Mouse (Mus musculus) heart, postnatal 0 days (tissue): ENCODE measurements around the gene Krtap4-1.
"Not testable (repeated sequence)": the region's sequence is repeated elsewhere in the genome, so short reads cannot be mapped to it uniquely, and the experiment has no call there.

Source experiments
- CTCF ChIP-seq: IDR thresholded peaks from 2 replicates; pipeline ENCODE4 v1.5.1; 2016; ENCODE audit warnings: antibody characterized with exemption, control low read depth, low read depth
- EP300 ChIP-seq: IDR thresholded peaks from 2 replicates; pipeline ENCODE4 v1.6.1; 2016; ENCODE audit warnings: antibody characterized with exemption, low read depth

DNA sequence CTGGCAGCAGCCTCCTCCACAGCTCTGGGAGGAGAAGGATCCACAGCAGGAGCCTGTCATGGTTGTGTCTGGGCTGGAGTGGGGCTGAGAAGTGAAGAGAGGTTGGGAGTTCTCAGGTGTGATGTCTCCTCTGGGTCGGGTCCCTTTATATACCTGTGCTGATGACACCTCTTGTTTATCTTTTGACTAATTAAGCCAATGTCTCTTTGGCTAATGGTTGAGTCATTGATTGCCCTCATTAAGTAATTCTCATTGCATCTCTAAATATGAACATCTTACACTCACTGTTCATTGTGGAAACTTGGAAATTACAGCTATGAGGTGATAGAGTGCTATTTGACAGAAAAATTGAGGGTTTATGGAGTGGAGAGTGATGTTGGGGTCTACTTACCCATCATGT, 24.8 kb downstream of the Krtap4-1 start, which contains the start of gene Gm11938:
- TF ChIP-seq CTCF, EP300: not testable (repeated sequence)
